Mouse (Mus musculus) cerebellum, postnatal 4 days (tissue): ENCODE data around the gene Fcgr3.
A peak's percentile ranks its signal among the peaks of the same experiment; 100 is the strongest.

Experiments
- DNase-seq, 2 experiments: peaks; one replicate each; pipeline ENCODE4 v3.0.0; 2022; ENCODE audit warnings: low spot score in 2 of 2, mixed read lengths in 1 of 2

Fcgr3 gene

GRCm38 (mm10) chr1:171050774-171051173 lies 14.0 kb downstream of the Fcgr3 start:
- no peak for DNase-seq

- no peak for DNase-seq
These were observed 15.5 kb downstream of the Fcgr3 start for GRCm38 (mm10) chr1:171049263-171049662.

- no peak for DNase-seq
These were observed 18.2 kb downstream of the Fcgr3 start for GRCm38 (mm10) chr1:171046501-171046900.

GRCm38 (mm10) chr1:171045079-171045465 lies 19.7 kb downstream of the Fcgr3 start:
- no peak for DNase-seq

GRCm38 (mm10) chr1:171044365-171045078 lies 20.2 kb downstream of the Fcgr3 start:
- DNase-seq, result peak; percentile 53 to 77

- DNase-seq, result no peak
These were observed 21.1 kb downstream of the Fcgr3 start for GRCm38 (mm10) chr1:171043594-171044153.

- no peak for DNase-seq
These were observed 24.9 kb downstream of the Fcgr3 start for GRCm38 (mm10) chr1:171039880-171040279.

- no peak for DNase-seq
These were observed 25.6 kb downstream of the Fcgr3 start for GRCm38 (mm10) chr1:171039135-171039534.

GRCm38 (mm10) chr1:171037861-171038721 lies 26.6 kb downstream of the Fcgr3 start:
- peak; percentile 50 to 83 for DNase-seq

GRCm38 (mm10) chr1:171036550-171037324 lies 28.0 kb downstream of the Fcgr3 start:
- DNase-seq, result peak; percentile 30 to 68

- DNase-seq, result no peak
These were observed 29.1 kb downstream of the Fcgr3 start for GRCm38 (mm10) chr1:171035611-171036010.

- no peak for DNase-seq
These were observed 30.5 kb downstream of the Fcgr3 start for GRCm38 (mm10) chr1:171034201-171034600.

- peak; percentile 80 to 89 for DNase-seq
These were observed 31.0 kb downstream of the Fcgr3 start for GRCm38 (mm10) chr1:171033756-171034155.

GRCm38 (mm10) chr1:171033196-171033595 lies 31.5 kb downstream of the Fcgr3 start:
- DNase-seq, result peak in 1 of 2 experiments; percentile 16

- peak in 1 of 2 experiments; percentile 13 for DNase-seq
These were observed 32.0 kb downstream of the Fcgr3 start for GRCm38 (mm10) chr1:171032691-171033090.

GRCm38 (mm10) chr1:171031752-171032151 lies 33.0 kb downstream of the Fcgr3 start:
- no peak for DNase-seq

- DNase-seq, result no peak
These were observed 45.3 kb downstream of the Fcgr3 start for GRCm38 (mm10) chr1:171019311-171019950.

- DNase-seq, result no peak
These were observed 46.0 kb downstream of the Fcgr3 start, which contains the start of gene Fcgr4 for GRCm38 (mm10) chr1:171018737-171019136. Gene Fcgr4 (plus strand): TSS chr1:171018920.

- DNase-seq, result no peak
These were observed 47.1 kb downstream of the Fcgr3 start for GRCm38 (mm10) chr1:171017468-171018158.

GRCm38 (mm10) chr1:171016676-171017356 lies 47.9 kb downstream of the Fcgr3 start:
- no peak for DNase-seq
